Mouse (Mus musculus) G1E (cell line): ENCODE results near the gene Adamts2. TPM values are rescaled to one million over a fixed set of nuclear protein-coding genes. Genes with fewer than 3 reads are reported as not detected.

Experiments
- ATAC-seq: 2 replicates; pipeline ENCODE4 v1.8.0; 2016; ENCODE audit warnings: mild to moderate bottlenecking; ENCODE audit not compliant: insufficient number of reproducible peaks, poor library complexity, low FRiP score, severe bottlenecking; ENCODE audit errors: extremely low read depth
- DNase-seq: peaks from one replicate; pipeline ENCODE4 v3.0.0; 2012; ENCODE audit warnings: low spot score
- H3K27me3 ChIP-seq: 2 replicates; pipeline ENCODE4 v1.6.1; 2012; ENCODE audit warnings: mild to moderate bottlenecking, low read length, inconsistent platforms; ENCODE audit not compliant: insufficient read depth
- H3K36me3 ChIP-seq: replicated peaks from 2 replicates; pipeline ENCODE3; 2012; ENCODE audit warnings: mild to moderate bottlenecking, inconsistent platforms
- H3K4me1 ChIP-seq: 2 replicates; pipeline ENCODE4 v1.6.1; 2012; ENCODE audit warnings: low read depth, low read length, inconsistent platforms, mixed read lengths; ENCODE audit not compliant: insufficient read depth
- H3K4me3 ChIP-seq: 2 replicates; pipeline ENCODE4 v1.5.1; 2012; ENCODE audit warnings: low read depth, mild to moderate bottlenecking, inconsistent platforms, low read length, moderate library complexity, mixed read lengths
- H3K9me3 ChIP-seq: replicated peaks from 2 replicates; pipeline ENCODE4 v1.6.1; 2012; ENCODE audit warnings: inconsistent platforms
- CTCF ChIP-seq: IDR thresholded peaks from 2 replicates; pipeline ENCODE4 v1.5.1; 2012; ENCODE audit warnings: low read depth, low read length, inconsistent platforms, mixed read lengths
- GATA1 ChIP-seq: IDR thresholded peaks from 2 replicates; pipeline ENCODE4 v1.6.1; 2012; ENCODE audit warnings: borderline replicate concordance, low read length, inconsistent platforms, mixed read lengths
- GATA2 ChIP-seq: IDR thresholded peaks from 2 replicates; pipeline ENCODE4 v1.6.1; 2012; ENCODE audit warnings: low read depth, low read length, inconsistent platforms, borderline replicate concordance
- POLR2AphosphoS5 ChIP-seq: IDR thresholded peaks from 2 replicates; pipeline ENCODE4 v1.6.1; 2012; ENCODE audit warnings: low read depth, low read length, inconsistent platforms; ENCODE audit not compliant: insufficient replicate concordance
- TAL1 ChIP-seq: conservative IDR thresholded peaks from 2 replicates; pipeline ENCODE4 v1.6.1; 2012; ENCODE audit warnings: low read depth, low read length, inconsistent platforms, mixed read lengths
- polyA plus RNA-seq: library from polyadenylated mRNA; stranded (reverse); fragments of >175 nt; gene quantifications from 2 replicates; pipeline ENCODE4 v1.2.3, GENCODE M21; 2012
- total RNA-seq, 2 experiments: library from RNA; stranded (forward) in 1 of 2; stranded (reverse) in 1 of 2; fragments of 200-1000 nt in 1 of 2; fragments of >200 nt in 1 of 2; fragmentation: Nextera tagmentation in 1 of 2; gene quantifications; 2 replicates each; pipeline ENCODE4 v1.2.3; 2014 to 2017

Gene Adamts2
- total and polyA plus RNA-seq, 3 experiments, result 0.05 TPM; not detected in 2

- no peaks in the 10 kb centered on the region for H3K4me1 ChIP-seq
- no peaks in the 10 kb centered on the region for H3K36me3 ChIP-seq
- no peaks in the 10 kb centered on the region for H3K27me3 ChIP-seq
- no peak for TF ChIP-seq GATA1
- no peak for TF ChIP-seq GATA2
- no peak for TF ChIP-seq TAL1
- TF ChIP-seq CTCF, result no peak
- no peak for TF ChIP-seq POLR2AphosphoS5
- H3K9me3 ChIP-seq, result peaks cover 31% of the 10 kb centered on the region
- no peak for DNase-seq
- ATAC-seq, result no peak
- no peak overlapping the region for H3K4me3 ChIP-seq
These were observed 46.4 kb downstream of the Adamts2 start for GRCm38 (mm10) chr11:50648143-50648807.

GRCm38 (mm10) chr11:50650037-50650436 is 48.2 kb downstream of the Adamts2 start:
- no peak for TF ChIP-seq TAL1
- no peak for TF ChIP-seq GATA2
- TF ChIP-seq GATA1, result no peak
- no peak for TF ChIP-seq POLR2AphosphoS5
- no peak for TF ChIP-seq CTCF
- H3K4me3 ChIP-seq, result no peak overlapping the region
- H3K9me3 ChIP-seq, result peaks cover 43% of the 10 kb centered on the region
- DNase-seq, result no peak
- H3K36me3 ChIP-seq, result no peaks in the 10 kb centered on the region
- H3K27me3 ChIP-seq, result no peaks in the 10 kb centered on the region
- H3K4me1 ChIP-seq, result no peaks in the 10 kb centered on the region
- ATAC-seq, result no peak

- Histone ChIP-seq H3K9me3 (peaks cover 47% of the 10 kb centered on the region), H3K27me3 (no peaks in the 10 kb centered on the region), H3K4me3 (no peak overlapping the region), H3K36me3 (no peaks in the 10 kb centered on the region), H3K4me1 (no peaks in the 10 kb centered on the region)
- ATAC-seq (no peak), DNase-seq (no peak)
- no peak for TF ChIP-seq POLR2AphosphoS5
- TF ChIP-seq GATA2, result no peak
- no peak for TF ChIP-seq GATA1
- TF ChIP-seq CTCF, result no peak
- no peak for TF ChIP-seq TAL1
These were observed 52.0 kb downstream of the Adamts2 start for GRCm38 (mm10) chr11:50653746-50654431.

GRCm38 (mm10) chr11:50658826-50659225 is 56.9 kb downstream of the Adamts2 start:
- Histone ChIP-seq H3K9me3 (peaks cover 51% of the 10 kb centered on the region), H3K27me3 (no peaks in the 10 kb centered on the region), H3K4me3 (no peak overlapping the region), H3K36me3 (no peaks in the 10 kb centered on the region), H3K4me1 (no peaks in the 10 kb centered on the region)
- TF ChIP-seq GATA2 (no peak), CTCF (no peak), POLR2AphosphoS5 (no peak), TAL1 (no peak), GATA1 (no peak)
- ATAC-seq, result no peak
- no peak for DNase-seq

- ATAC-seq (no peak), DNase-seq (no peak)
- Histone ChIP-seq H3K36me3 (no peaks in the 10 kb centered on the region), H3K27me3 (no peaks in the 10 kb centered on the region), H3K9me3 (peaks cover 48% of the 10 kb centered on the region), H3K4me1 (no peaks in the 10 kb centered on the region), H3K4me3 (no peak overlapping the region)
- TF ChIP-seq CTCF, result no peak
- TF ChIP-seq POLR2AphosphoS5, result no peak
- no peak for TF ChIP-seq GATA1
- no peak for TF ChIP-seq GATA2
- no peak for TF ChIP-seq TAL1
These were observed 60.3 kb downstream of the Adamts2 start for GRCm38 (mm10) chr11:50662176-50662575.

GRCm38 (mm10) chr11:50664826-50665225 is 62.9 kb downstream of the Adamts2 start:
- Histone ChIP-seq H3K27me3 (no peaks in the 10 kb centered on the region), H3K36me3 (no peaks in the 10 kb centered on the region), H3K9me3 (peaks cover 67% of the 10 kb centered on the region), H3K4me1 (no peaks in the 10 kb centered on the region), H3K4me3 (no peak overlapping the region)
- TF ChIP-seq POLR2AphosphoS5, result no peak
- no peak for TF ChIP-seq GATA1
- TF ChIP-seq GATA2, result no peak
- no peak for TF ChIP-seq CTCF
- TF ChIP-seq TAL1, result no peak
- no peak for DNase-seq
- ATAC-seq, result no peak
